Mouse (Mus musculus): ENCODE measurements at regions not wholly inside any gene's neighbourhood (a gene's known extent, or its start where the extent isn't known, plus 50 kb on each side); places are given as distances from the start of the nearest gene placed in this dataset. TPM values are rescaled to one million over a fixed set of nuclear protein-coding genes. Genes with fewer than 3 reads are reported as not detected.

DNA sequence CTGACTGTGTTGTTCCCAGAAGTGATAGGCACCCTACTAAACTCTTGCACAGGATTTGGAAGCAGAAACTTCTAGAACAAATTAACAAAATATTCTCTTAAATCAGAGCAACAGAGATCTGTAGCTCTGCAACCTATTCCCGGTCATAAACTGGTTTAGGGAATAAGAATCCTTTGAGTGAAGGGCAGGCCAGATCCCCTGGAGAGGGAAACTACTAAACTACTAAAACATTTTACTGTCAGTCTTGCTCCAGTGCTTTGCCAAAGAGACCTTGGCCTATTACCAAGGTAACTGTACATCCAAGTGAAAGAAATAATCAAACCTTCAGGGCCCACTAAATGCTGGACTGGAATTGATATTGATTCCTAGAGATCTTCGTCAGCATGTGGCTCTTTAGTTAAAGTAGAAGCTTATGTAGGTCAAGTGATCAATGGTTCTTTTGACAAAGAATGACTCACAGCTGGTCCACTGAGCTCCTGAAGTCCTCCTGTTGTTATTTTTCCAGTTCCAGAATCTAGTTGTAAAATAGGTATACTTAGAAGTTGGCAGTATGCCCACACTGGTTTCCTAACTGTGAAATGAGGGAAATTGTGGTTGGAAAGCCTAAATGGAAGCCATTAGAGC, 91.6 kb upstream of the Slc24a2 start:
- no peaks in the 10 kb centered on the region for H3K27me3 ChIP-seq
- H3K9ac ChIP-seq, result no peak overlapping the region
- ATAC-seq (ENCODE audit: low FRiP score), result no peak
- no peak overlapping the region for H3K4me2 ChIP-seq
- no peak overlapping the region for H3K4me3 ChIP-seq
- H3K9me3 ChIP-seq, result no peaks in the 10 kb centered on the region
- no peaks in the 10 kb centered on the region for H3K4me1 ChIP-seq (replicated peaks)
- WGBS, result 78% methylated on average over 2 of the region's 2 CpGs
- no peaks in the 10 kb centered on the region for H3K36me3 ChIP-seq
- H3K27ac ChIP-seq, result no peak overlapping the region

DNA sequence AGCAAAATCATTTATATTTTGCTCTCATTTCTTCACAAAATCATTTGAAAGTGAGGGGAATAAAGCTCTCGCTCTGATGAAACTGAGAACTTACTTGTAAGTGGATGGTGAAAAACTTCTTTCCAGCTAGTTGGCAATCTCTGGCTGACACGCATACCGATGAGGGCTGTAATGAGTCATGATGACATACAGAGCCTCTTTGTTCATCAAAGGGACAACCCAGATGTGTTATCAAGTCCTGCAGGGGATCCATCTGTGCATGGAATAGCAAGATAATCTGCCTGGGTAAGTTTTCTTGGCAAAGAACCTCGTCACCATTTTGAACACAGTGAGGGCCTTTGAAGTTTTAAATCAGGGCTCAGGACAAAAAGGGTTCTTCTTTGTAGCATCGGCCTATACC, 67.9 kb upstream of the Slc24a2 start:
- 70% methylated on average over 5 of the region's 5 CpGs for WGBS

DNA sequence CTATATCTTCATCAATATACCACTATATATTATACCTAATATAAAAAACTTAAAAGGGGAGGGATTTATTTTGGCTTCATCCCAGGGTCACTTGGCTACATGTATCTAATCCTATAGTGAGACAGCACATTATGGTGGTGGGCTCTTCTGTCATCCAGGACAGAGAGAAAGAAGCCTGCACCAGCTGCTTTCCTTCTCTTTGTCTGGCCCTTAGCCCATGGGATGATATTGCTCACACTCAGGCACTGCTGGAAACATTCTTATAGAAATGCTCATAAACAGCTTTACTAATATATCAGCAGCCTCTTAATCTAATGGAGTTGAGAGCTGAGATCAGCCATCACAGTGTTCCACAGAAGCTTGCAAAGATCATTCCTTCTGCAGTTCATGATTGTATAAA, 64.3 kb upstream of the Slc24a2 start:
- no peak overlapping the region for H3K4me2 ChIP-seq
- no peaks in the 10 kb centered on the region for H3K27me3 ChIP-seq
- no peaks in the 10 kb centered on the region for H3K4me1 ChIP-seq (replicated peaks)
- ATAC-seq (ENCODE audit: low FRiP score), result no peak
- H3K9ac ChIP-seq, result no peak overlapping the region
- no peak overlapping the region for H3K27ac ChIP-seq
- no peaks in the 10 kb centered on the region for H3K9me3 ChIP-seq
- no peak overlapping the region for H3K4me3 ChIP-seq
- H3K36me3 ChIP-seq, result no peaks in the 10 kb centered on the region

More for the DNA sequence above, 67.9 kb upstream of the Slc24a2 start:
- Histone ChIP-seq H3K4me1 (replicated peaks) (no peaks in the 10 kb centered on the region), H3K27ac (no peak overlapping the region), H3K9ac (no peak overlapping the region), H3K4me3 (no peak overlapping the region), H3K9me3 (no peaks in the 10 kb centered on the region), H3K4me2 (no peak overlapping the region), H3K27me3 (no peaks in the 10 kb centered on the region), H3K36me3 (no peaks in the 10 kb centered on the region)
- ATAC-seq (ENCODE audit: low FRiP score), result no peak

Small RNAs in the stretch of these regions (microRNA-seq; reads per million reads assigned to microRNA genes)
- not detected for gene Gm23154
